Mouse (Mus musculus) embryonic facial prominence, embryonic 14.5 days (tissue): Measurements from ENCODE around the gene Zfp58. TPM values are rescaled to one million over a fixed set of nuclear protein-coding genes. Genes with fewer than 3 reads are reported as not detected.
"Not testable (repeated sequence)": the region's sequence is repeated elsewhere in the genome, so short reads cannot be mapped to it uniquely, and the experiment has no call there.

ENCODE experiments used
- ATAC-seq: fragments of 200-750 bp; cut with Nextera tagmentation; 2 replicates; pipeline ENCODE4 v1.8.0; 2017; ENCODE audit warnings: low read depth, moderate number of reproducible peaks, moderate TSS enrichment
- DNase-seq: peaks from one replicate; pipeline ENCODE4 v3.0.0-alpha.2; 2015; ENCODE audit warnings: low spot score
- H3K27ac ChIP-seq: fragments of 300-500 bp; sonication (generic); replicated peaks from 2 replicates; pipeline ENCODE4 v1.5.1; 2014; ENCODE audit warnings: low read depth, mild to moderate bottlenecking, low read length, moderate library complexity
- H3K27me3 ChIP-seq: fragments of 300-500 bp; sonication (generic); replicated peaks from 2 replicates; pipeline ENCODE4 v1.6.1; 2014; ENCODE audit warnings: low read length; ENCODE audit not compliant: control insufficient read depth, insufficient read depth
- H3K36me3 ChIP-seq: fragments of 300-500 bp; sonication (generic); 2 replicates; pipeline ENCODE4 v1.6.1; 2014; ENCODE audit warnings: low read length, mixed read lengths; ENCODE audit not compliant: control insufficient read depth, insufficient read depth
- H3K4me1 ChIP-seq: fragments of 300-500 bp; sonication (generic); 2 replicates; pipeline ENCODE4 v1.6.1; 2014; ENCODE audit warnings: antibody characterized with exemption, low read length; ENCODE audit not compliant: control insufficient read depth, insufficient read depth
- H3K4me2 ChIP-seq: fragments of 300-500 bp; sonication (generic); 2 replicates; pipeline ENCODE4 v1.6.1; 2014; ENCODE audit warnings: low read depth, mild to moderate bottlenecking, low read length, moderate library complexity, mixed read lengths
- H3K4me3 ChIP-seq: fragments of 300-500 bp; sonication (generic); 2 replicates; pipeline ENCODE4 v1.5.1; 2014; ENCODE audit warnings: low read depth, mild to moderate bottlenecking, low read length
- H3K9ac ChIP-seq: fragments of 300-500 bp; sonication (generic); 2 replicates; pipeline ENCODE4 v1.6.1; 2014; ENCODE audit warnings: low read depth, mild to moderate bottlenecking, low read length, moderate library complexity, mixed read lengths
- H3K9me3 ChIP-seq: fragments of 300-500 bp; sonication (generic); 2 replicates; pipeline ENCODE4 v1.6.1; 2016; ENCODE audit warnings: low read length; ENCODE audit not compliant: control insufficient read depth
- WGBS: fragments of 180-500 bp; shearing (Covaris S2); extraction: QIAGEN DNeasy Blood & Tissue Kit; methylation state at CpG from one replicate; pipeline ENCODE4 v1.1.7; 2014; 5-methylcytosine and 5-hydroxymethylcytosine counted together
- polyA plus RNA-seq: library from polyadenylated mRNA; unstranded; fragments of >200 nt; fragmentation: Nextera tagmentation; extraction: Ambion mirVana; gene quantifications from 2 replicates; pipeline ENCODE4 v1.2.1, GENCODE M21; 2014

Gene Zfp58
- polyA plus RNA-seq, 1 experiment from 2014 or later, result 11.2 TPM

- WGBS, result 66% methylated on average over 4 of the region's 4 CpGs
- H3K27ac ChIP-seq, result no peak overlapping the region
- no peak overlapping the region for H3K9ac ChIP-seq
- no peak for DNase-seq
- H3K4me1 ChIP-seq, result no peaks in the 10 kb centered on the region
- H3K4me3 ChIP-seq, result no peak overlapping the region
- no peak for ATAC-seq
- H3K36me3 ChIP-seq, result peaks cover 16% of the 10 kb centered on the region; the same call in 1 of the 2 replicates
- H3K4me2 ChIP-seq, result no peak overlapping the region
- no peaks in the 10 kb centered on the region for H3K27me3 ChIP-seq
- H3K9me3 ChIP-seq, result no peaks in the 10 kb centered on the region
Observed at GRCm38 (mm10) chr13:67481528-67481927, 18.8 kb downstream of the Zfp58 start.

DNA sequence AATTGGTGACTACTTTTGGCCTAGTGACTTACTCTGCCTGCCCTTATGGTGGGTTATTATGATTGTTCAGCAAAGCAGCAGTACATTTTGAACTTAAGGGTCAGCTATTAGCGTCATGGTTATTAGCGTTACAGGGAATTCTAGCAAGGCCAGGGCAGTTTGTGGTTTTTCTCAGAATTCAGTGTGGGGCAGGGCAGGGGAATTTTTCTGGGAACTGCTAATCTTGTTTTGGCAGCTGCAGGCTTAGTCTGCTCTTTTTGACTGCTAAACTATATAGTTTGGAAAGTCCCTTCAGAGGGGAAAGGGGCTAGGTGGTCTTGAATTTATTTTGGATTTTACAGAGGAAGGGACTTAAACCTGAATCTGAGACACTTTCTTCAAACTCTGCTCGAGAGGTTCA is 31.1 kb downstream of the Zfp58 start:
- ATAC-seq (no peak), DNase-seq (no peak)
- Histone ChIP-seq H3K27ac (no peak overlapping the region), H3K4me1 (no peaks in the 10 kb centered on the region), H3K9me3 (peaks cover 21% of the 10 kb centered on the region; the same call in 1 of the 2 replicates), H3K9ac (no peak overlapping the region), H3K36me3 (peaks cover 38% of the 10 kb centered on the region), H3K4me3 (no peak overlapping the region), H3K4me2 (no peak overlapping the region), H3K27me3 (no peaks in the 10 kb centered on the region)
- 91% methylated on average over 3 of the region's 3 CpGs for WGBS

DNA sequence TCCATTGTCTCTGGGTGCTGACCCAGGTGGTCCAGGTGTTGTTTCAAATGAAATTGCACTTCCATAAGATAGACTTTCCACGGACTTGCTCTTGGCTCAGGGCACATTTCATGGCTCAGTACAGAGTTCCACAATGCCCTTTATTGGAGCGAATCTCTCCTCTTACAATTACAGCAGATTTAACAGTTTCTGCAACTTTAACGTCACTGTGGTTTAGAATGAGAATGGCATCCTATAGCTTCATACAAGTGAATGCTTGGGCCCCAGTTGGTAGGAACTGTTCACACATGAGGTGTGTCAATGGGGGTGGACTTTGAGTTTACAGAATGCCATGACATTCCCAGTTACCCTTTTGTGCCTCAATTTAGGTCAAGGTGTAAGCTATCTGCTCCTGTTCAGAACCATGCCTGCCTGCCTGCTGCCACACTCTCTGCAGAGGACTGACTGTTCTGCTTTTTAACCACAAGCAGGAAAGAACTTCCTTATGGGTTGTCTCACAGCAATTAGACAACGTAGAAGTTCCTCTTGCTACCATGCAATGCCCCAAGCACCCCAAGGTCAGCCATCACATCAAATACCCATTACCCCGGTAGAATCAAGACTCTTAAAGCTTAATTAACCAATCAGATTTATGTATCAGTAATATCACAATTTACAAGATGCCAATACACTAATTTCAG is 36.7 kb downstream of the Zfp58 start:
- H3K4me2 ChIP-seq, H3K9ac ChIP-seq, ATAC-seq, H3K4me3 ChIP-seq, H3K4me1 ChIP-seq, DNase-seq, H3K36me3 ChIP-seq, H3K27ac ChIP-seq, H3K9me3 ChIP-seq, H3K27me3 ChIP-seq: not testable (repeated sequence)
- WGBS, result 89% methylated on average over 2 of the region's 5 CpGs

- peak overlapping the region; percentile 64 for H3K4me2 ChIP-seq
- peak overlapping the region; percentile 69 for H3K9ac ChIP-seq
- ATAC-seq (peak; percentile 41; the same call in 1 of the 2 replicates), DNase-seq (no peak)
- no peaks in the 10 kb centered on the region for H3K9me3 ChIP-seq
- H3K36me3 ChIP-seq, result peaks cover 17% of the 10 kb centered on the region
- WGBS, result 7% methylated on average over 3 of the region's 3 CpGs
- peak overlapping the region; percentile 56 for H3K4me3 ChIP-seq
- H3K27ac ChIP-seq, result peak overlapping the region; percentile 55
- no peaks in the 10 kb centered on the region for H3K27me3 ChIP-seq
- no peaks in the 10 kb centered on the region for H3K4me1 ChIP-seq
Observed at GRCm38 (mm10) chr13:67452021-67452309, 48.4 kb downstream of the Zfp58 start.

GRCm38 (mm10) chr13:67451172-67452020 is 49.0 kb downstream of the Zfp58 start, which contains the start of gene Zfp874a:
Gene Zfp874a (minus strand): TSS chr13:67451624.
- DNase-seq (peak; percentile 95), ATAC-seq (peak; percentile 97)
- Histone ChIP-seq H3K36me3 (peaks cover 23% of the 10 kb centered on the region), H3K4me2 (peak within 1 kb of the TSS; percentile 64), H3K9ac (peak within 1 kb of the TSS; percentile 69), H3K27me3 (no peaks in the 10 kb centered on the region), H3K4me3 (peak within 1 kb of the TSS; percentile 56), H3K27ac (peak within 1 kb of the TSS; percentile 55), H3K9me3 (no peaks in the 10 kb centered on the region), H3K4me1 (no peaks in the 10 kb centered on the region)
- under 1% methylated on average over 20 of the region's 20 CpGs for WGBS

Other genes starting within 250 kb of the Zfp58 start
- gene Zfp458, start 222.1 kb downstream of the Zfp58 start, polyA plus RNA-seq, result 1.8 and 2.0 TPM in 2 replicates
- gene Zfp457, start 194.1 kb downstream of the Zfp58 start, polyA plus RNA-seq, result 0.68 and 0.83 TPM in 2 replicates
- gene Zfp595, start 168.0 kb downstream of the Zfp58 start, polyA plus RNA-seq, result 3.1 and 3.2 TPM in 2 replicates
- gene Gm28044, start 140.0 kb downstream of the Zfp58 start, polyA plus RNA-seq, result not detected in 2 replicates
- gene Zfp953, start 139.9 kb downstream of the Zfp58 start, polyA plus RNA-seq, result 0.94 and 1.4 TPM in 2 replicates
- gene Gm28041, start 124.8 kb downstream of the Zfp58 start, polyA plus RNA-seq, result 0.46 TPM in 1 of 2 replicates, not detected in the other
- 1.7 and 2.0 TPM in 2 replicates for gene Zfp456, start 124.7 kb downstream of the Zfp58 start, polyA plus RNA-seq
- 6.8 and 8.1 TPM in 2 replicates for gene Zfp429, start 100.7 kb downstream of the Zfp58 start, polyA plus RNA-seq
- 0.56 and 1.0 TPM in 2 replicates for gene Zfp459, start 79.1 kb downstream of the Zfp58 start, polyA plus RNA-seq
- gene Zfp874a, start 48.9 kb downstream of the Zfp58 start, polyA plus RNA-seq, result 10.4 and 10.7 TPM in 2 replicates
- 2.5 and 3.1 TPM in 2 replicates for gene Zfp874b, start 16.3 kb downstream of the Zfp58 start, polyA plus RNA-seq
- not detected in 2 replicates for gene Gm26965, start 25.6 kb upstream of the Zfp58 start, polyA plus RNA-seq
- 24.2 and 29.7 TPM in 2 replicates for gene Zfp87, start 25.6 kb upstream of the Zfp58 start, polyA plus RNA-seq
- gene Zfp748, start 53.3 kb upstream of the Zfp58 start, polyA plus RNA-seq, result 14.8 and 14.9 TPM in 2 replicates
- 4.8 and 5.1 TPM in 2 replicates for gene Zfp729b, start 109.2 kb upstream of the Zfp58 start, polyA plus RNA-seq
- 0.51 TPM in 1 of 2 replicates, not detected in the other for gene Gm49345, start 137.2 kb upstream of the Zfp58 start, polyA plus RNA-seq
- 3.9 and 4.3 TPM in 2 replicates for gene Zfp729a, start 137.2 kb upstream of the Zfp58 start, polyA plus RNA-seq
- gene Zfp738, start 186.5 kb upstream of the Zfp58 start, polyA plus RNA-seq, result 8.8 and 10.5 TPM in 2 replicates
- gene Zfp65, start 228.6 kb upstream of the Zfp58 start, polyA plus RNA-seq, result 3.5 TPM in 2 replicates